Mouse (Mus musculus) embryo, embryonic 10 days (tissue): ENCODE results near the gene Pdk4.

Experiments used
- DNase-seq: peaks from one replicate; pipeline ENCODE4 v3.0.0-alpha.2; 2015; ENCODE audit warnings: low spot score

Gene Pdk4

GRCm38 (mm10) chr6:5495961-5496853 lies at the start of gene Pdk4:
TSS of gene Pdk4 (minus strand) at chr6:5496309.
- peak; percentile 75 for DNase-seq

- no peak for DNase-seq
These were observed 41.8 kb upstream of the Pdk4 start for GRCm38 (mm10) chr6:5537855-5538365.

- no peak for DNase-seq
These were observed 39.6 kb upstream of the Pdk4 start for GRCm38 (mm10) chr6:5535754-5536153.

GRCm38 (mm10) chr6:5517091-5517490 lies 21.0 kb upstream of the Pdk4 start:
- DNase-seq: no peak

DNA sequence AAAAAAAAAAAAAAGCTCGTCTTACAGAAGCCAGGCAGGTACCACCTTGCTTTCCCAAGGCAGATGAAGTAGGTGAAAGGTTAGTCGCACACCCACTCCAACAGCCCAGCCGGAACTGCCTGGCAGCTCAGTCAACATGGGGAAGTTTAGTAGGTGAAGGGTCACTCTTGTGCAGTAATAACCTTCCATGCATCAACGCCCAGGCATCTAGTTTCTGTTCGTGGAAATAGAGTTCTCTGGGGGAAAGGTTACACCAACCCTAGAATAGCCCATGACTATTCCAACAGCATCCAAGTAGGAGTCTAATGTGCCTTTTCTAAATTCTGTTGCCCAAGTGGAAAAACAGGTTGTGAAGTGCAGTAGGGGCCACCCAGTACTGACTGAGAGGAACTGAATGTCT lies 13.6 kb upstream of the Pdk4 start:
- DNase-seq: peak; percentile 66

GRCm38 (mm10) chr6:5509303-5509702 lies 13.2 kb upstream of the Pdk4 start:
- no peak for DNase-seq

GRCm38 (mm10) chr6:5507821-5508220 lies 11.7 kb upstream of the Pdk4 start:
- no peak for DNase-seq

DNA sequence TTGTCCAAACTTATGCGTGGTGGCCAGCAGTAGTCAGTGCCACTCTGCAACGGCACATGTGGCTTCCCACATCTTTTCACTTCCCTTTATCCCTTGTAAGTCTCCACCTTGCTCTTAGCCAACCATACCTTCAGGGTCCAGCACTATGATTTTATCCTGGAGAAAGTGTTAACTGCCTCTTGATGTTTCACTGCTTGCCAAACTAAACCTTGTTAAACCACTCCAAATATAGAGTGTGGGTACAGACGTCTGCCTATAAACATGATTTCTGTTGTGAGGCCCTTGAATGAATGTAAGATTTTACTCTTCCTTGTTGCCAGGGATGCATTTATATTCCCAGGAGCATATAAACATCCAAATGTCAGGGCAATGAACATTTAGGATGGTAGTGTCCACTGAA lies 10.2 kb upstream of the Pdk4 start:
- no peak for DNase-seq

DNA sequence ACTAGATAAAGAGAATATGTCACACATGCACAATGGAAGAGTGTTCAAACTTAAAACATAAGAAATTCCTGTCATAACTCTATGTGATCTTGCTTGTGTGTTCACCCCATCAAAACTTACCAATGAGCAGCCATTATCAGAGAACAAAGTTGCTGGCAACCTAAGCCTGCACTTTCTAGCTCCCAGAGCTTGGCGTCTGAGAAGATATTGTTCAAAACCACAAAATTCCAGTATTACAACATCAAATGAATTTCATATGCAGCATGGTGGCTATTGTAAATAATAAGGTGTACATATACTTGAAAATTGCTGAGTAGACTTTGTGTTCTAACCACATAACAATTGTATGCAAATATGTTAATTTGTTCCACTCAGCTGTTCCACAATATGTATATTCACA lies 6.7 kb upstream of the Pdk4 start:
- DNase-seq: no peak

- no peak for DNase-seq
These were observed 5.4 kb upstream of the Pdk4 start for GRCm38 (mm10) chr6:5501551-5501950.

GRCm38 (mm10) chr6:5498740-5499139 lies 2.6 kb upstream of the Pdk4 start:
- no peak for DNase-seq

GRCm38 (mm10) chr6:5496854-5497235 lies 736 bp upstream of the Pdk4 start:
- no peak for DNase-seq

GRCm38 (mm10) chr6:5485028-5485427 lies 11.1 kb downstream of the Pdk4 start:
- DNase-seq: no peak

DNA sequence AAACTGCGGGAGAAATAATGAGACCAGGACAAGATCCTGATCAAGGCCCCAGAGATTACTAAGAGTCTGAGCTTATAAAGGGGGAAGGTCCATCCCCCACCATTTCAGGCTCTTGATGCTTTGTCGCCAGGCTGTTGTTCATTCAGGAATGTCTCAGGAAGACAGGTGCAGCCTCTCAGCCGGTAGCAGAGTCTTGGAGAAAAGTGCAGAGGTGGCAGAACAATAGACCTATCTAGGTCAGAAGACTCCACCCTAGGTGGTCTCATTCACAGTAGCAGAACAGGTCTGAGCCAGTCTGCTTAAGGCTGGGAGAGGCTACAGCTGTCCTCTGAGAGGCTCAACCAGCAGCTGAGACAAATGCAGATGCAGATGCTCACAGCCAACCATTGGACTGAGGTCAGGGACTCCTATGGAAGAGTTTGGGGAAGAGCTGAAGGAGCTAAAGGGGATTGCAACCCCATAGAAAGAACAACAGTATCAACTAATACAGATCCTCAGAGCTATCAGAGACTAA lies 13.8 kb downstream of the Pdk4 start:
- DNase-seq: no peak

- DNase-seq: no peak
These were observed 15.0 kb downstream of the Pdk4 start for GRCm38 (mm10) chr6:5481066-5481465.

GRCm38 (mm10) chr6:5474021-5474420 lies 22.1 kb downstream of the Pdk4 start:
- DNase-seq: no peak

- no peak for DNase-seq
These were observed 23.4 kb downstream of the Pdk4 start for GRCm38 (mm10) chr6:5472692-5473091.

GRCm38 (mm10) chr6:5470480-5471318 lies 25.4 kb downstream of the Pdk4 start:
- no peak for DNase-seq

DNA sequence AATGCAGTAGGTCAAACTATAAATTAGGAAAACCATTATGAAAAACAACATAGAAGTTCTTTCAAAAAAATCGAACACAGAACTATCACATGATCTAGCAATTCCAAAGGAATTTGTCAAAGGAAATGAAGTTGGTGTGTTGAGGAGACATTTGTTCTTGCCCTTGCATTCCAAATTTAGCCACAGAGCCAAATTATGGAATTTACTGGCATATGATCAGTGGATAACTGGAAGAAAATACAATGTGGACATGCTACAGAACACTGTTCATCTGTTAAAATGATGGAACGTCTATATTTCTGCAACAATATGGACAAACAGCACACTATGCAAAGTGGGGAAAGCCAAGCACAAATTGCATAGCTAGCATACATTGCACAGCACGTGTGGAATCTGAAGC lies 40.3 kb downstream of the Pdk4 start:
- DNase-seq: no peak

GRCm38 (mm10) chr6:5449878-5450277 lies 46.2 kb downstream of the Pdk4 start:
- no peak for DNase-seq

DNA sequence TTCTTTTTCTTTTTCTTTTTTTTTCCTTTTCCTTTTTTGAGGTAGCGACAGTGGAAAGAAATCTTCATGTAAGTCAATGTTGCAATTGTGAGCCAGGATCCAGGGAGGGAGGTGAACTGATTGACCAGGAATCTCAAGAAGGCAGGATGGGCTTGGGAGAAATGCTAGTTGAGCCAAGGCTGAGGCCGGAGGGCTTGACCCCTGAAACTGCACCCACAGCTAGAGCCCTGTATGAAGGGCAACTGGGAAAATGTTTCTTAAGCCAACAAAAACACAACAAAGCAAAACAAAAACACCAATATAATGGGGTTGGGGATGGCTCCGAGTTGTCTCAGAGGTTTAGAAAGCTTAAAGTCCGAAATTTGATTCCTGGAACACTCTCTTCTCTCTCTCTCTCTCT lies 47.7 kb downstream of the Pdk4 start:
- DNase-seq: peak; percentile 31

DNA sequence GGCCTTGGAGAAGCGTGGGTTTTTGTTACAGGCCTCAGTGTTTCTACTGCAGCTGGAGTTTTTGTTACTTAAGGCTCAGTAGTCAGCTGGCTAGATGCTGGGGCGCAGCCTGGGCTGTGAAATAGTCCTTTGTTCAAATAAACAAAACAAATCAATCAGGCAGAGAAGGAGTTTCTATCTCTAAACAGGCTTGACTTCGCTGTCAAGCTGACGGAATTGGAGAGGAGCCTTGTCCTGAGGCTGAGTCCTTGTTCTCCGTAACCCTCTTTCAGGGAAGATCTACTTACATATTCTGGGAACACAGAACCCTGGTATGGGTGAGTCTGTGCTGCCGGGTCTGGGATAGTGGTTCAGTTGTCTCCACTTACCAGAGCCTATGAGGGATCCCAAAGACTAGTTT lies 48.6 kb downstream of the Pdk4 start:
- peak; percentile 17 for DNase-seq

GRCm38 (mm10) chr6:5447013-5447412 lies 49.1 kb downstream of the Pdk4 start:
- no peak for DNase-seq
